Mouse (Mus musculus): ENCODE results near the gene Mdfic.

DNA sequence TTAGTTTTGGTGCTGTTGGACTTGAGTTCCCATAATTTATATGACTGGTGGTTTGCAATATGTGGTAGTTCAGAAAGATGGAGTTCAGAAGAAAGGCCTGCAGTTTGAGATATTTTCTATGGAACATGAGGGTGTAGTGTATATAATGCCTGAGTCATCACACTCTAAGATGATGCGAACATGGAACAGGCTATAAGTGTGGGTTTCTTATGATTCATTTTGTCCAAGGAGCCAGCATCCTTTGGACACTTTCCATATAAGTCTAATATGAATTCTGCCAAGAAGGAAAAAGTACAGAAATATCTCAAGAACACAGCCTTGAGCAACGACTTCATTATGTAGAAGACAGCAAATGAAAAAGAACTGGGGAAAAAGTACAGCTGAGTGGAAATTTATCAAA, 60.2 kb downstream of the Mdfic start:
- TF ChIP-seq CTCF (IDR thresholded peaks at IDR 0.05; ENCODE audit: insufficient read depth, low read length) = no peak
- TF ChIP-seq POLR2A (IDR thresholded peaks at IDR 0.05; ENCODE audit: borderline replicate concordance, extremely low read depth, low read depth, low read length) = no peak

Measured in lung, adult 2 months (tissue).